Mouse (Mus musculus) megakaryocyte, embryonic 14.5 days (primary cell): Measurements from ENCODE around the gene Nup214. TPM values are rescaled to one million over a fixed set of nuclear protein-coding genes. Genes with fewer than 3 reads are reported as not detected.
A peak's percentile ranks its signal among the peaks of the same experiment; 100 is the strongest.

ENCODE experiments used
- H3K27me3 ChIP-seq: replicated peaks from 2 replicates; pipeline ENCODE3; 2012; ENCODE audit warnings: inconsistent platforms
- H3K36me3 ChIP-seq: replicated peaks from 2 replicates; pipeline ENCODE3; 2012; ENCODE audit warnings: low read length, inconsistent platforms, mixed read lengths
- H3K4me1 ChIP-seq: 2 replicates; pipeline ENCODE4 v1.6.1; 2012; ENCODE audit warnings: inconsistent platforms
- H3K4me3 ChIP-seq: replicated peaks from 2 replicates; pipeline ENCODE3; 2012; ENCODE audit warnings: moderate library complexity, mild to moderate bottlenecking, inconsistent platforms
- H3K9me3 ChIP-seq: 2 replicates; pipeline ENCODE4 v1.6.1; 2012; ENCODE audit warnings: inconsistent platforms
- FLI1 ChIP-seq: IDR thresholded peaks from 2 replicates; pipeline ENCODE4 v1.6.1; 2012; ENCODE audit warnings: low read length, inconsistent platforms, mixed read lengths
- GATA1 ChIP-seq: IDR thresholded peaks from 3 replicates; pipeline ENCODE4 v1.6.1; 2012; ENCODE audit warnings: mixed read lengths, low read length, inconsistent platforms, borderline replicate concordance
- polyA plus RNA-seq: library from polyadenylated mRNA; stranded (reverse); fragments of >175 nt; gene quantifications from 2 replicates; pipeline ENCODE4 v1.2.3, GENCODE M21; 2012; ENCODE audit warnings: low replicate concordance; ENCODE audit not compliant: insufficient read depth

Nup214 gene
- polyA plus RNA-seq, 1 experiment, result 14.4 TPM

GRCm38 (mm10) chr2:31950058-31950871, 24.0 kb upstream of the Nup214 start, which contains the start of gene Aif1l:
Gene Aif1l, plus strand, starts transcription at chr2:31950139.
- no peaks in the 10 kb centered on the region for H3K36me3 ChIP-seq
- H3K27me3 ChIP-seq, result peaks cover 96% of the 10 kb centered on the region
- H3K9me3 ChIP-seq, result no peaks in the 10 kb centered on the region
- peak within 1 kb of the TSS; percentile 90 for H3K4me3 ChIP-seq
- TF ChIP-seq GATA1 (no peak), FLI1 (no peak)
- H3K4me1 ChIP-seq, result peaks cover 15% of the 10 kb centered on the region

- no peak for TF ChIP-seq GATA1
- no peak for TF ChIP-seq FLI1
- H3K9me3 ChIP-seq, result no peaks in the 10 kb centered on the region
- no peaks in the 10 kb centered on the region for H3K36me3 ChIP-seq
- H3K4me1 ChIP-seq, result peaks cover 15% of the 10 kb centered on the region
- H3K4me3 ChIP-seq, result no peak overlapping the region
- H3K27me3 ChIP-seq, result peaks cover 94% of the 10 kb centered on the region
Measured at GRCm38 (mm10) chr2:31950966-31951365, 23.3 kb upstream of the Nup214 start.

- Histone ChIP-seq H3K4me3 (no peak overlapping the region), H3K27me3 (peaks cover 93% of the 10 kb centered on the region), H3K36me3 (no peaks in the 10 kb centered on the region), H3K4me1 (peaks cover 15% of the 10 kb centered on the region), H3K9me3 (no peaks in the 10 kb centered on the region)
- TF ChIP-seq GATA1 (no peak), FLI1 (no peak)
Measured at GRCm38 (mm10) chr2:31952236-31952635, 22.0 kb upstream of the Nup214 start.

- TF ChIP-seq GATA1, result no peak
- TF ChIP-seq FLI1, result no peak
Measured at GRCm38 (mm10) chr2:31952725-31953124, 21.5 kb upstream of the Nup214 start.

GRCm38 (mm10) chr2:31953687-31954086, 20.5 kb upstream of the Nup214 start:
- Histone ChIP-seq H3K4me3 (no peak overlapping the region), H3K4me1 (peaks cover 18% of the 10 kb centered on the region), H3K36me3 (no peaks in the 10 kb centered on the region), H3K9me3 (no peaks in the 10 kb centered on the region), H3K27me3 (peaks cover 93% of the 10 kb centered on the region)
- TF ChIP-seq FLI1, result no peak
- TF ChIP-seq GATA1, result no peak

More at GRCm38 (mm10) chr2:31952725-31953124, 21.5 kb upstream of the Nup214 start:
- peaks cover 95% of the 10 kb centered on the region for H3K27me3 ChIP-seq
- H3K36me3 ChIP-seq, result no peaks in the 10 kb centered on the region
- no peak overlapping the region for H3K4me3 ChIP-seq
- H3K4me1 ChIP-seq, result peaks cover 15% of the 10 kb centered on the region
- no peaks in the 10 kb centered on the region for H3K9me3 ChIP-seq

GRCm38 (mm10) chr2:31954779-31955181, 19.5 kb upstream of the Nup214 start:
- TF ChIP-seq GATA1 (no peak), FLI1 (no peak)

GRCm38 (mm10) chr2:31955686-31956085, 18.6 kb upstream of the Nup214 start:
- Histone ChIP-seq H3K4me1 (peaks cover 8% of the 10 kb centered on the region), H3K9me3 (no peaks in the 10 kb centered on the region), H3K4me3 (no peak overlapping the region), H3K27me3 (peaks cover 90% of the 10 kb centered on the region), H3K36me3 (no peaks in the 10 kb centered on the region)
- no peak for TF ChIP-seq FLI1
- no peak for TF ChIP-seq GATA1

More at GRCm38 (mm10) chr2:31954779-31955181, 19.5 kb upstream of the Nup214 start:
- no peak overlapping the region for H3K4me3 ChIP-seq
- peaks cover 17% of the 10 kb centered on the region for H3K4me1 ChIP-seq
- peaks cover 92% of the 10 kb centered on the region for H3K27me3 ChIP-seq
- H3K9me3 ChIP-seq, result no peaks in the 10 kb centered on the region
- no peaks in the 10 kb centered on the region for H3K36me3 ChIP-seq

- no peak for TF ChIP-seq GATA1
- TF ChIP-seq FLI1, result no peak
- Histone ChIP-seq H3K36me3 (no peaks in the 10 kb centered on the region), H3K4me1 (peaks cover 4% of the 10 kb centered on the region), H3K27me3 (peaks cover 90% of the 10 kb centered on the region), H3K9me3 (no peaks in the 10 kb centered on the region), H3K4me3 (no peak overlapping the region)
Measured at GRCm38 (mm10) chr2:31957211-31957610, 17.0 kb upstream of the Nup214 start.

- Histone ChIP-seq H3K36me3 (no peaks in the 10 kb centered on the region), H3K9me3 (no peaks in the 10 kb centered on the region), H3K4me1 (peaks cover 10% of the 10 kb centered on the region), H3K27me3 (peaks cover 73% of the 10 kb centered on the region), H3K4me3 (no peak overlapping the region)
- TF ChIP-seq FLI1, result no peak
- no peak for TF ChIP-seq GATA1
Measured at GRCm38 (mm10) chr2:31960986-31961385, 13.2 kb upstream of the Nup214 start.

- Histone ChIP-seq H3K4me3 (no peak overlapping the region), H3K36me3 (no peaks in the 10 kb centered on the region), H3K27me3 (peaks cover 67% of the 10 kb centered on the region), H3K9me3 (no peaks in the 10 kb centered on the region), H3K4me1 (peaks cover 10% of the 10 kb centered on the region)
- no peak for TF ChIP-seq FLI1
- TF ChIP-seq GATA1, result no peak
Measured at GRCm38 (mm10) chr2:31961791-31962222, 12.4 kb upstream of the Nup214 start.
